Comparison of ENCODE assay signal across 11 mouse cellular contexts in genomic region chr11:6562359-6562758, GRCm38 (mm10). TPM values are rescaled to one million over a fixed set of nuclear protein-coding genes. Genes with fewer than 3 reads are reported as not detected.
DNase-seq lines count a peak whose midpoint lies in the region; ATAC-seq and TF ChIP-seq lines count a peak whose summit lies in the region.
"Had no signal": no experiment of that assay in that cellular context is flagged by ENCODE, and none has a peak within 500 bp of the region (broad histone marks: within the 10 kb centered on the region; RNA-seq: fewer than 3 reads in every experiment).

No protein-coding gene starts in this region.

- H3K27me3 ChIP-seq in lung, embryonic 16.5 days (ENCODE audit: control insufficient read depth, insufficient read depth, low read depth, low read length) = no peaks in the 10 kb centered on the region
- H3K27me3 ChIP-seq in liver, postnatal 0 days (ENCODE audit: insufficient read depth, low read length) = no peaks in the 10 kb centered on the region
- H3K27me3 ChIP-seq in forebrain, embryonic 16.5 days (replicated peaks; ENCODE audit: control insufficient read depth, insufficient read depth, low read length) = no peaks in the 10 kb centered on the region
- H3K27me3 ChIP-seq: kidney, embryonic 15.5 days had no signal

- H3K4me2 ChIP-seq in lung, embryonic 16.5 days (ENCODE audit: low read depth, low read length) = no peak overlapping the region
- H3K4me2 ChIP-seq in liver, postnatal 0 days (ENCODE audit: low read depth, low read length) = peak overlapping the region; percentile 65
- H3K4me2 ChIP-seq in forebrain, embryonic 16.5 days (ENCODE audit: low read length) = no peak overlapping the region
- H3K4me2 ChIP-seq: kidney, embryonic 15.5 days; midbrain, embryonic 11.5 days had no signal

- no peaks in the 10 kb centered on the region; the same call in 1 of the 2 replicates for H3K36me3 ChIP-seq in lung, embryonic 16.5 days (ENCODE audit: control insufficient read depth, insufficient read depth, low read length)
- H3K36me3 ChIP-seq in liver, postnatal 0 days (replicated peaks; ENCODE audit: insufficient read depth, low read length) = peaks cover 17% of the 10 kb centered on the region
- no peaks in the 10 kb centered on the region for H3K36me3 ChIP-seq in forebrain, embryonic 16.5 days (ENCODE audit: control insufficient read depth, insufficient read depth)

- H3K9me3 ChIP-seq in lung, embryonic 16.5 days (ENCODE audit: control insufficient read depth, low read length) = no peaks in the 10 kb centered on the region
- H3K9me3 ChIP-seq in liver, postnatal 0 days (ENCODE audit: low read length) = no peaks in the 10 kb centered on the region
- no peaks in the 10 kb centered on the region for H3K9me3 ChIP-seq in forebrain, embryonic 16.5 days (ENCODE audit: control insufficient read depth, low read length)
- H3K9me3 ChIP-seq: kidney, embryonic 15.5 days had no signal

- H3K27ac ChIP-seq in lung, embryonic 16.5 days (ENCODE audit: low read length) = no peak overlapping the region
- peak overlapping the region; percentile 91 for H3K27ac ChIP-seq in liver, postnatal 0 days (ENCODE audit: low read depth)
- no peak overlapping the region for H3K27ac ChIP-seq in forebrain, embryonic 16.5 days (ENCODE audit: low read length)

- H3K4me3 ChIP-seq in lung, embryonic 16.5 days (ENCODE audit: low read length) = no peak overlapping the region
- H3K4me3 ChIP-seq in liver, postnatal 0 days (ENCODE audit: low read depth, low read length) = peak overlapping the region; percentile 51
- no peak overlapping the region for H3K4me3 ChIP-seq in forebrain, embryonic 16.5 days (replicated peaks; ENCODE audit: low read length)
- H3K4me3 ChIP-seq: kidney, embryonic 15.5 days had no signal

- TF ChIP-seq CTCF in liver, postnatal 0 days (IDR thresholded peaks at IDR 0.05; ENCODE audit: low read depth) = no peak

- no peak for TF ChIP-seq EP300 in liver, postnatal 0 days (IDR thresholded peaks at IDR 0.05; ENCODE audit: low read depth)

- DNase-seq in lung, adult 18-20 months = no peak
- peak; percentile 44 for DNase-seq in liver, postnatal 0 days
- DNase-seq in thymus, postnatal 10 days (ENCODE audit: low spot score in 2 of 2) = peak; percentile 27 to 47
- no peak for DNase-seq in layer of hippocampus, postnatal 36 days
- DNase-seq: cerebellum, adult 9-11 months; right cerebral cortex, postnatal 25 days had no signal

- H3K4me1 ChIP-seq in lung, embryonic 16.5 days (replicated peaks; ENCODE audit: control insufficient read depth, insufficient read depth, low read length) = no peaks in the 10 kb centered on the region
- peaks cover 22% of the 10 kb centered on the region for H3K4me1 ChIP-seq in liver, postnatal 0 days (ENCODE audit: insufficient read depth)
- no peaks in the 10 kb centered on the region for H3K4me1 ChIP-seq in forebrain, embryonic 16.5 days (replicated peaks; ENCODE audit: control insufficient read depth, insufficient read depth, low read length)

- ATAC-seq in lung, embryonic 16.5 days (ENCODE audit: low read depth) = peak; percentile 39; the same call in 1 of the 2 replicates
- ATAC-seq in erythroblast, adult 5-6 weeks (replicated peaks; ENCODE audit: low FRiP score, poor library complexity, severe bottlenecking) = 0 out of 2 replicates have a peak, but pooled peaks have one; percentile 34
- ATAC-seq in liver, postnatal 0 days = peak; percentile 48
- no peak for ATAC-seq in forebrain, embryonic 16.5 days

- H3K9ac ChIP-seq in lung, embryonic 16.5 days (ENCODE audit: low read length) = no peak overlapping the region
- H3K9ac ChIP-seq in liver, postnatal 0 days (replicated peaks) = peak overlapping the region; percentile 60
- H3K9ac ChIP-seq in forebrain, embryonic 16.5 days (replicated peaks; ENCODE audit: low read depth, low read length) = no peak overlapping the region
- H3K9ac ChIP-seq: kidney, embryonic 15.5 days had no signal

- 79% methylated on average over 6 of the region's 6 CpGs for WGBS in lung, embryonic 16.5 days
- 53% methylated on average over 6 of the region's 6 CpGs for WGBS in liver, postnatal 0 days (ENCODE audit: insufficient replicate concordance)
- WGBS in forebrain, embryonic 16.5 days = 91% methylated on average over 6 of the region's 6 CpGs

RNA-seq across cellular contexts. Expression of gene Ccm2, which starts 15.7 kb away (rescaled TPM):
- 79.1 and 79.3 TPM in 2 replicates for polyA plus RNA-seq in lung, embryonic 16.5 days (2015; fragmentation: Nextera tagmentation; extraction: Ambion mirVana)
- 9.8 and 11.0 TPM in 2 replicates for total RNA-seq in erythroblast, adult 5-6 weeks (2015; ENCODE audit: low replicate concordance)
- total RNA-seq in erythroblast, adult 5-6 weeks (2017; ENCODE audit: low replicate concordance) = 10.3 and 15.7 TPM in 2 replicates
- polyA plus RNA-seq in liver, postnatal 0 days (2015; fragmentation: Nextera tagmentation; extraction: Ambion mirVana) = 33.9 and 34.9 TPM in 2 replicates
- total RNA-seq in layer of hippocampus, postnatal 36 days (2021) = 10 to 100 TPM; 52.1 to 53.4 TPM
- polyA plus RNA-seq in forebrain, embryonic 16.5 days (2015; fragmentation: Nextera tagmentation; extraction: Ambion mirVana) = 101 and 107 TPM in 2 replicates

RNA-seq across cellular contexts. Expression of gene Myo1g, which starts 41.6 kb away (rescaled TPM):
- polyA plus RNA-seq in lung, embryonic 16.5 days (2015; fragmentation: Nextera tagmentation; extraction: Ambion mirVana) = 3.8 and 5.0 TPM in 2 replicates
- 19.2 and 20.8 TPM in 2 replicates for total RNA-seq in erythroblast, adult 5-6 weeks (2015; ENCODE audit: low replicate concordance)
- total RNA-seq in erythroblast, adult 5-6 weeks (2017; ENCODE audit: low replicate concordance) = 18.7 and 20.8 TPM in 2 replicates
- 8.2 and 9.4 TPM in 2 replicates for polyA plus RNA-seq in liver, postnatal 0 days (2015; fragmentation: Nextera tagmentation; extraction: Ambion mirVana)
- total RNA-seq in layer of hippocampus, postnatal 36 days (2021) = 1 to 10 TPM in 1 of 2 experiments, under 1 TPM in 1; 0.45 to 1.1 TPM
- polyA plus RNA-seq in forebrain, embryonic 16.5 days (2015; fragmentation: Nextera tagmentation; extraction: Ambion mirVana) = 0.20 and 0.60 TPM in 2 replicates

RNA-seq across cellular contexts. Expression of gene Nacad, which starts 43.5 kb away (rescaled TPM):
- polyA plus RNA-seq in lung, embryonic 16.5 days (2015; fragmentation: Nextera tagmentation; extraction: Ambion mirVana) = 1.6 TPM in 2 replicates
- 0.19 and 2.3 TPM in 2 replicates for total RNA-seq in erythroblast, adult 5-6 weeks (2015; ENCODE audit: low replicate concordance)
- not detected in 2 replicates for total RNA-seq in erythroblast, adult 5-6 weeks (2017; ENCODE audit: low replicate concordance)
- polyA plus RNA-seq in liver, postnatal 0 days (2015; fragmentation: Nextera tagmentation; extraction: Ambion mirVana) = 1.5 and 1.6 TPM in 2 replicates
- 10 to 100 TPM; 39.0 to 48.5 TPM for total RNA-seq in layer of hippocampus, postnatal 36 days (2021)
- 62.5 and 71.1 TPM in 2 replicates for polyA plus RNA-seq in forebrain, embryonic 16.5 days (2015; fragmentation: Nextera tagmentation; extraction: Ambion mirVana)

Comparison
In these comparisons a context has a peak if more than half of its experiments do, and no peak if none do; other contexts are left out.
1. DNase-seq: peak in liver, postnatal 0 days (single experiment) and thymus, postnatal 10 days (2 of 2); none in lung, adult 18-20 months (0 of 2) and layer of hippocampus, postnatal 36 days (0 of 2).
2. RNA of gene Nacad, which starts 43.5 kb away (polyA plus RNA-seq): 62.5 to 71.1 TPM in forebrain, embryonic 16.5 days; 1.6 TPM in lung, embryonic 16.5 days and 1.5 to 1.6 TPM in liver, postnatal 0 days; every median in the first group is over 10 times any median in the second.